Mouse (Mus musculus) heart, postnatal 14 days (tissue): ENCODE data around the gene Ostc. TPM values are rescaled to one million over a fixed set of nuclear protein-coding genes. Genes with fewer than 3 reads are reported as not detected.

ENCODE experiments used
- DNase-seq, 2 experiments: peaks; one replicate each; pipeline ENCODE4 v3.0.0; 2021 to 2022
- intact Hi-C: fragments of 180-260 bp; cut with DNase I; formaldehyde crosslinking; loops from one replicate; pipeline ENCODE4 v1.15.1; 2025
- total RNA-seq, 2 experiments: library from RNA; stranded (reverse); gene quantifications; 2 replicates each; pipeline ENCODE4 v1.2.3; 2021

Ostc gene
- total RNA-seq, 2 experiments from 2014 or later = 42.1 to 55.0 TPM

- intact Hi-C loops = loop anchor here (2.0 to 10.0 kb wide), 3 partner anchors 522 to 880 kb away; partner anchors contain the start of genes Cfi and Gar1
- DNase-seq = peak; percentile 73 to 80
Observed at GRCm38 (mm10) chr3:130714775-130715568, 5.7 kb upstream of the Ostc start.

GRCm38 (mm10) chr3:130712891-130713290, 3.6 kb upstream of the Ostc start:
- DNase-seq = no peak
- intact Hi-C loops = loop anchor here (10.0 kb wide), 1 partner anchor 878 kb away; the partner anchor contains the start of genes Cfi and Gar1

- intact Hi-C loops = loop anchor here (10.0 kb wide), 1 partner anchor 875 kb away; the partner anchor contains the start of genes Cfi and Gar1
- no peak for DNase-seq
Observed at GRCm38 (mm10) chr3:130710103-130710502, 859 bp upstream of the Ostc start.

GRCm38 (mm10) chr3:130708529-130708928, 715 bp downstream of the Ostc start:
- no peak for DNase-seq

GRCm38 (mm10) chr3:130702289-130702688, 7.0 kb downstream of the Ostc start:
- intact Hi-C loops = no loop called here
- DNase-seq = no peak

More at GRCm38 (mm10) chr3:130708529-130708928, 715 bp downstream of the Ostc start:
- intact Hi-C loops = no loop called here

GRCm38 (mm10) chr3:130697622-130698021, 11.6 kb downstream of the Ostc start:
- no peak for DNase-seq
- intact Hi-C loops = loop anchor here (10.0 kb wide), 1 partner anchor 513 kb away; no protein-coding TSS in a partner anchor

GRCm38 (mm10) chr3:130694705-130695104, 14.5 kb downstream of the Ostc start:
- DNase-seq = no peak
- intact Hi-C loops = loop anchor here (5.0 to 10.0 kb wide), 2 partner anchors 87 to 510 kb away; no protein-coding TSS in a partner anchor

- intact Hi-C loops = loop anchor here (5.0 to 10.0 kb wide), 2 partner anchors 87 to 509 kb away; no protein-coding TSS in a partner anchor
- DNase-seq = no peak
Observed at GRCm38 (mm10) chr3:130694041-130694593, 15.1 kb downstream of the Ostc start.

- no peak for DNase-seq
- intact Hi-C loops = loop anchor here (2.0 to 10.0 kb wide), 3 partner anchors 84 to 597 kb away; no protein-coding TSS in a partner anchor
Observed at GRCm38 (mm10) chr3:130691596-130692170, 17.6 kb downstream of the Ostc start.

- DNase-seq = peak; percentile 67 to 74
- intact Hi-C loops = loop anchor here (5.0 to 10.0 kb wide), 2 partner anchors 84 to 506 kb away; no protein-coding TSS in a partner anchor
Observed at GRCm38 (mm10) chr3:130690834-130691595, 18.2 kb downstream of the Ostc start.

- intact Hi-C loops = loop anchor here (5.0 to 10.0 kb wide), 2 partner anchors 82 to 505 kb away; no protein-coding TSS in a partner anchor
- peak; percentile 75 to 84 for DNase-seq
Observed at GRCm38 (mm10) chr3:130689630-130690029, 19.6 kb downstream of the Ostc start.

- intact Hi-C loops = no loop called here
- no peak for DNase-seq
Observed at GRCm38 (mm10) chr3:130687051-130687450, 22.2 kb downstream of the Ostc start.

- no peak for DNase-seq
- intact Hi-C loops = no loop called here
Observed at GRCm38 (mm10) chr3:130685014-130685366, 24.3 kb downstream of the Ostc start.

- DNase-seq = no peak
- intact Hi-C loops = no loop called here
Observed at GRCm38 (mm10) chr3:130684276-130685013, 24.8 kb downstream of the Ostc start.

- no peak for DNase-seq
- intact Hi-C loops = no loop called here
Observed at GRCm38 (mm10) chr3:130683836-130684235, 25.4 kb downstream of the Ostc start.

GRCm38 (mm10) chr3:130682183-130682582, 27.1 kb downstream of the Ostc start:
- intact Hi-C loops = no loop called here
- no peak for DNase-seq

GRCm38 (mm10) chr3:130681226-130681625, 28.0 kb downstream of the Ostc start:
- intact Hi-C loops = no loop called here
- no peak for DNase-seq

- no peak for DNase-seq
- intact Hi-C loops = no loop called here
Observed at GRCm38 (mm10) chr3:130677671-130678460, 31.4 kb downstream of the Ostc start.

- intact Hi-C loops = no loop called here
- DNase-seq = no peak
Observed at GRCm38 (mm10) chr3:130671291-130671690, 38.0 kb downstream of the Ostc start.
